Mouse (Mus musculus) testis, adult 2 months (tissue): ENCODE results near the gene D7Ertd443e.

Source experiments
- CTCF ChIP-seq: fragments of 200-500 bp; IDR thresholded peaks from 2 replicates; pipeline ENCODE4 v1.5.1; 2012; ENCODE audit warnings: low read depth, mild to moderate bottlenecking, inconsistent platforms, low read length, moderate library complexity; ENCODE audit not compliant: control insufficient read depth, insufficient read depth, insufficient replicate concordance
- POLR2A ChIP-seq: fragments of 200-500 bp; IDR thresholded peaks from 2 replicates; pipeline ENCODE4 v1.6.1; 2012; ENCODE audit warnings: low read depth, mild to moderate bottlenecking, inconsistent platforms, low read length, moderate library complexity; ENCODE audit not compliant: control insufficient read depth

DNA sequence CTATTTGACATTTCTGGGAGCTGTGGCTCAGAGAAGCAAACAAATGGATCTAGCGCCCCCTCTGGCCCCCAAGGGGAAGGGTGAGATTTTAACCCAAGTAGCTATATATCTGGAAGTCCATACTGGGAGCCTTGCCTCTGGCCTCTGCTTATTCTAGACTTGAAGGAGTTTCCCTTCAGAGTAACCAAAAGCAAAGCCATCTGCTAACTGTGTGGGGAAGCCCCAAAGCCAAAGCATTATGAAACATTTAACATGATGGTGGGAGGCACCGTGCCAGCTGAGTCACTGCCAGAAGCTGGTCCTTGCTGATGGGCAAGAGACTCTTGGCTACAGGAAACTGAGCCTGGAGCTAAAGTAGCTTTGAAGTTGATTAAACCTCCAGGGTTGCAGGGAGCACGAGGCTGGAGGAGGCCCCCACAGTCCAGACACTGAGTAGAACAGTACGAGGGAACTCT, 4.0 kb downstream of the D7Ertd443e start:
- TF ChIP-seq CTCF (no peak), POLR2A (no peak)
